Mouse (Mus musculus) MEL (cell line): ENCODE data around the gene Akap13. TPM values are rescaled to one million over a fixed set of nuclear protein-coding genes. Genes with fewer than 3 reads are reported as not detected.

Experiments used
- DNase-seq: peaks from one replicate; pipeline ENCODE4 v3.0.0; 2011; ENCODE audit warnings: low read depth, low spot score
- H3K27ac ChIP-seq: 2 replicates; pipeline ENCODE4 v1.5.1; 2012; ENCODE audit warnings: low read depth, mild to moderate bottlenecking, control low read depth, low read length, moderate library complexity; ENCODE audit not compliant: control insufficient read depth
- H3K27me3 ChIP-seq, 2 experiments: fragments of 150-350 bp in 1 of 2; sonication (generic) in 1 of 2; 2 replicates each; pipeline ENCODE4 v1.6.1; 2012; ENCODE audit warnings: low read length in 2 of 2, mild to moderate bottlenecking in 2 of 2, improper control_type of control experiment in 1 of 2, moderate library complexity in 1 of 2; ENCODE audit not compliant: insufficient read depth in 2 of 2, control insufficient read depth in 1 of 2
- H3K36me3 ChIP-seq, 2 experiments: 2 replicates each; pipeline ENCODE4 v1.6.1; 2012 to 2014; ENCODE audit warnings: low read length in 2 of 2, improper control_type of control experiment in 1 of 2, inconsistent platforms in 1 of 2, mild to moderate bottlenecking in 1 of 2; ENCODE audit not compliant: insufficient read depth in 2 of 2, control insufficient read depth in 1 of 2
- H3K4me1 ChIP-seq, 2 experiments: fragments of 150-350 bp in 1 of 2; sonication (generic) in 1 of 2; 2 replicates each; pipeline ENCODE4 v1.6.1; 2012; ENCODE audit warnings: low read length in 2 of 2, improper control_type of control experiment in 1 of 2, mild to moderate bottlenecking in 1 of 2; ENCODE audit not compliant: insufficient read depth in 2 of 2, control insufficient read depth in 1 of 2
- H3K4me3 ChIP-seq, 2 experiments: fragments of 150-350 bp in 1 of 2; sonication (generic) in 1 of 2; 2 replicates each; pipeline ENCODE4 v1.5.1; 2012; ENCODE audit warnings: low read depth in 2 of 2, low read length in 2 of 2, mild to moderate bottlenecking in 2 of 2, moderate library complexity in 2 of 2, control low read depth in 1 of 2, improper control_type of control experiment in 1 of 2; ENCODE audit not compliant: control insufficient read depth in 1 of 2, insufficient read depth in 1 of 2
- H3K79me2 ChIP-seq: 2 replicates; pipeline ENCODE4 v1.6.1; 2012; ENCODE audit warnings: mild to moderate bottlenecking, low read length, moderate library complexity; ENCODE audit not compliant: control insufficient read depth, poor library complexity, insufficient read depth
- H3K9ac ChIP-seq: 2 replicates; pipeline ENCODE4 v1.6.1; 2012; ENCODE audit warnings: low read depth, mild to moderate bottlenecking, control low read depth, low read length, moderate library complexity; ENCODE audit not compliant: control insufficient read depth, poor library complexity, severe bottlenecking
- H3K9me3 ChIP-seq: fragments of 150-350 bp; sonication (generic); replicated peaks from 2 replicates; pipeline ENCODE4 v1.6.1; 2012; ENCODE audit warnings: mild to moderate bottlenecking, low read length, improper control_type of control experiment, moderate library complexity; ENCODE audit not compliant: insufficient read depth
- CHD2 ChIP-seq: IDR thresholded peaks from 2 replicates; pipeline ENCODE4 v1.6.1; 2011; ENCODE audit warnings: low read length, improper control_type of control experiment
- CTCF ChIP-seq, 3 experiments: IDR thresholded peaks in 2 of 3; conservative IDR thresholded peaks in 1 of 3; 2 replicates each; pipeline ENCODE4 v1.5.1; 2011 to 2012; ENCODE audit warnings: low read length in 3 of 3, low read depth in 2 of 3, mild to moderate bottlenecking in 2 of 3, improper control_type of control experiment in 1 of 3, inconsistent platforms in 1 of 3, mixed read lengths in 1 of 3, moderate library complexity in 1 of 3; ENCODE audit not compliant: control insufficient read depth in 1 of 3, insufficient read depth in 1 of 3, poor library complexity in 1 of 3, severe bottlenecking in 1 of 3
- EP300 ChIP-seq, 2 experiments: IDR thresholded peaks; 2 replicates each; pipeline ENCODE4 v1.6.1; 2011; ENCODE audit warnings: improper control_type of control experiment in 2 of 2, low read length in 2 of 2, low read depth in 1 of 2, mild to moderate bottlenecking in 1 of 2
- GABPA ChIP-seq: IDR thresholded peaks from 2 replicates; pipeline ENCODE4 v1.6.1; 2012; ENCODE audit warnings: low read depth, mild to moderate bottlenecking, inconsistent platforms, low read length, improper control_type of control experiment, moderate library complexity
- HCFC1 ChIP-seq: IDR thresholded peaks from 2 replicates; pipeline ENCODE4 v1.6.1; 2012; ENCODE audit warnings: low read depth, mild to moderate bottlenecking, inconsistent platforms, low read length, improper control_type of control experiment, moderate library complexity
- JUND ChIP-seq: IDR thresholded peaks from 2 replicates; pipeline ENCODE4 v1.6.1; 2011; ENCODE audit warnings: low read depth, mild to moderate bottlenecking, improper control_type of control experiment, low read length
- MAFK ChIP-seq: IDR thresholded peaks from 2 replicates; pipeline ENCODE4 v1.6.1; 2011; ENCODE audit warnings: low read depth, mild to moderate bottlenecking, low read length, improper control_type of control experiment, borderline replicate concordance
- MAX ChIP-seq: IDR thresholded peaks from 2 replicates; pipeline ENCODE4 v1.6.1; 2011; ENCODE audit warnings: low read length, improper control_type of control experiment
- MAZ ChIP-seq: IDR thresholded peaks from 2 replicates; pipeline ENCODE4 v1.6.1; 2012; ENCODE audit warnings: low read depth, mild to moderate bottlenecking, inconsistent platforms, low read length, improper control_type of control experiment
- MEF2A ChIP-seq: IDR thresholded peaks from 2 replicates; pipeline ENCODE4 v1.6.1; 2014; ENCODE audit warnings: low read depth, mild to moderate bottlenecking, inconsistent platforms, low read length, improper control_type of control experiment; ENCODE audit not compliant: poor library complexity, insufficient replicate concordance, severe bottlenecking; ENCODE audit errors: extremely low read depth
- MXI1 ChIP-seq: IDR thresholded peaks from 2 replicates; pipeline ENCODE4 v1.6.1; 2011; ENCODE audit warnings: mild to moderate bottlenecking, low read depth, low read length, improper control_type of control experiment
- MYB ChIP-seq: IDR thresholded peaks from 2 replicates; pipeline ENCODE4 v1.6.1; 2011; ENCODE audit warnings: mild to moderate bottlenecking, low read depth, low read length, improper control_type of control experiment
- NELFE ChIP-seq: IDR thresholded peaks from 2 replicates; pipeline ENCODE4 v1.6.1; 2011; ENCODE audit warnings: low read depth, low read length, improper control_type of control experiment
- NRF1 ChIP-seq: IDR thresholded peaks from 2 replicates; pipeline ENCODE4 v1.6.1; 2014; ENCODE audit warnings: low read depth, mild to moderate bottlenecking, inconsistent platforms, low read length, improper control_type of control experiment, moderate library complexity; ENCODE audit not compliant: poor library complexity, insufficient read depth, severe bottlenecking
- POLR2AphosphoS2 ChIP-seq: IDR thresholded peaks from 2 replicates; pipeline ENCODE4 v1.6.1; 2011; ENCODE audit warnings: low read length, improper control_type of control experiment
- POLR2AphosphoS5 ChIP-seq: IDR thresholded peaks from 2 replicates; pipeline ENCODE4 v1.6.1; 2012; ENCODE audit warnings: low read depth, borderline replicate concordance, mild to moderate bottlenecking, inconsistent platforms, low read length, moderate library complexity, mixed read lengths
- SIN3A ChIP-seq: IDR thresholded peaks from 2 replicates; pipeline ENCODE4 v1.6.1; 2012; ENCODE audit warnings: low read length, improper control_type of control experiment, inconsistent platforms
- TCF12 ChIP-seq: IDR thresholded peaks from 2 replicates; pipeline ENCODE4 v1.6.1; 2014; ENCODE audit warnings: low read depth, mild to moderate bottlenecking, inconsistent platforms, low read length, improper control_type of control experiment, moderate library complexity
- UBTF ChIP-seq: IDR thresholded peaks from 2 replicates; pipeline ENCODE4 v1.6.1; 2012; ENCODE audit warnings: low read depth, mild to moderate bottlenecking, inconsistent platforms, low read length, improper control_type of control experiment, moderate library complexity, borderline replicate concordance; ENCODE audit not compliant: insufficient read depth
- ZKSCAN1 ChIP-seq: IDR thresholded peaks from 2 replicates; pipeline ENCODE4 v1.6.1; 2012; ENCODE audit warnings: low read depth, mild to moderate bottlenecking, inconsistent platforms, low read length, improper control_type of control experiment, moderate library complexity
- ZMIZ1 ChIP-seq: IDR thresholded peaks from 2 replicates; pipeline ENCODE4 v1.6.1; 2012; ENCODE audit warnings: low read depth, mild to moderate bottlenecking, inconsistent platforms, low read length, improper control_type of control experiment, moderate library complexity
- ZNF384 ChIP-seq: IDR thresholded peaks from 2 replicates; pipeline ENCODE4 v1.6.1; 2012; ENCODE audit warnings: low read depth, mild to moderate bottlenecking, inconsistent platforms, low read length, improper control_type of control experiment
- polyA plus RNA-seq, 2 experiments: library from polyadenylated mRNA; stranded (reverse) in 1 of 2; unstranded in 1 of 2; fragments of >175 nt in 1 of 2; fragments of >200 nt in 1 of 2; gene quantifications; 2 replicates each; pipeline versions ENCODE4 v1.2.1 to v1.2.4; 2012; ENCODE audit warnings: low replicate concordance in 2 of 2, low read depth in 1 of 2; ENCODE audit not compliant: insufficient read length in 2 of 2, insufficient read depth in 1 of 2, missing spikeins in 1 of 2
- total RNA-seq: library from RNA; depleted of rRNA; stranded (reverse); fragments of 300-350 nt; gene quantifications from 2 replicates; pipeline ENCODE4 v1.2.3, GENCODE M21; 2012

Gene Akap13
- total and polyA plus RNA-seq, 3 experiments, result 4.1 to 4.5 TPM; not detected in 1

DNA sequence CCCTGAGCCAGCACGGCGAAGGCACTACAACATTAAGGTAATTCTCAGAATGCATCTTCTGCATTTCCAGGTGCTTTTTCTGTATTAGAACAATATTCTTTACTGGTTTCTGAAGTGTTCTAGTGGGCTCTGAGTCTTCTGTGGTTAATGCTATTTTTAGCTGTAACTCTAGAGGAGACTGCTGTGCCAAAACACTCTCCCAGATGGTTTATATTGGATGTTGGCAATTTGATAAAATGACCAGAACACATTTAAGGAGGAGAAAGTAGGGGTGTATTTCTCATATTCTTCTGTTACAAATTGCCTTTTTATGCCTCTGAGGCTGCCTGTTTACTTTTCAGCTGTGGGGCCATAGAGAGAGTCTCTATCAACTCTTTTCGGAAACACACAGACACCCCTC is 94.5 kb downstream of the Akap13 start:
- Histone ChIP-seq H3K27ac (no peak overlapping the region), H3K36me3 (no peaks in the 10 kb centered on the region), H3K4me1 (no peaks in the 10 kb centered on the region), H3K27me3 (no peaks in the 10 kb centered on the region), H3K79me2 (no peaks in the 10 kb centered on the region), H3K9me3 (no peaks in the 10 kb centered on the region), H3K9ac (no peak overlapping the region), H3K4me3 (no peak overlapping the region)
- TF ChIP-seq MAFK (no peak), EP300 (IDR thresholded peaks at IDR 0.05; ENCODE audit: low read depth in 1 of 2, low read length in 2 of 2) (no peak), MXI1 (no peak), TCF12 (no peak), ZKSCAN1 (no peak), NELFE (no peak), MEF2A (no peak), POLR2AphosphoS5 (no peak), MAX (no peak), ZMIZ1 (no peak), GABPA (no peak), JUND (no peak), HCFC1 (no peak), POLR2AphosphoS2 (no peak), SIN3A (no peak), CHD2 (no peak), UBTF (no peak), MYB (no peak), MAZ (no peak), CTCF (IDR thresholded peaks at IDR 0.05 in 2 of 3, conservative IDR thresholded peaks at IDR 0.05 in 1 of 3; ENCODE audit: control insufficient read depth in 1 of 3, insufficient read depth in 1 of 3, low read depth in 2 of 3, low read length in 3 of 3, poor library complexity in 1 of 3, severe bottlenecking in 1 of 3) (no peak)
- no peak for DNase-seq

DNA sequence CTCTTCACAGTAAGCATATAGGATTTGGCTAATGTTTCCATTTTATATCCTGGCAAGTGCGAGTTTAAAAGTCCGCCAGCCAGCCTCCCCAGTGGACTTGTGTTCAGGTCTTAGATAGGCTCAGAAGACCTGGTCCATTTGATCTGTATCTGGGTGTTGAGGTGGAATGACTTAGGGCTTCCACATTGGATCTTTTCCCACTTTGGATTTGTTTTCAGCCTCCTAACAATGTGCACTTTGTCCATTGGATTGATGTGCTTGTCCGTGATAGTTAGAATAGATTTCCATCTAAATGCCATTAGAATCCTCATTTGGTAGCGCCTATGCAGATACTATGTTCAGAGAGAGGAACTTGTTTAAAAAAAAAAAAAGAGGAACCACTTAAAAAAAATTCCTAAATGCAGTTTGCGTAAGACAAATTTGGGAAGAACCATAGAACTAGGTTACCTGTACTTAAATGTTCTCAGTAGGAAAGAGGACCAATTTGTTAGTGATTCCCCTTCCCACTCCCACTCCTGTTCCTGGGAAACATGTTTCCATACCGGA is 95.5 kb downstream of the Akap13 start:
- H3K4me3 ChIP-seq, result no peak overlapping the region
- H3K27ac ChIP-seq, result no peak overlapping the region
- TF ChIP-seq NRF1 (no peak), ZNF384 (peak; percentile 90)
- no peaks in the 10 kb centered on the region for H3K4me1 ChIP-seq
- no peaks in the 10 kb centered on the region for H3K36me3 ChIP-seq
- peak; percentile 13 for DNase-seq
- no peaks in the 10 kb centered on the region for H3K79me2 ChIP-seq
- no peaks in the 10 kb centered on the region for H3K9me3 ChIP-seq
- H3K27me3 ChIP-seq, result no peaks in the 10 kb centered on the region
- H3K9ac ChIP-seq, result no peak overlapping the region
